Mouse (Mus musculus) neural tube, embryonic 14.5 days (tissue): ENCODE measurements around the gene Casc3. TPM values are rescaled to one million over a fixed set of nuclear protein-coding genes. Genes with fewer than 3 reads are reported as not detected.

Source experiments
- ATAC-seq: fragments of 200-750 bp; cut with Nextera tagmentation; 2 replicates; pipeline ENCODE4 v1.8.0; 2017; ENCODE audit warnings: low read depth, mild to moderate bottlenecking, moderate TSS enrichment, moderate library complexity
- H3K27ac ChIP-seq: fragments of 300-500 bp; sonication (generic); 2 replicates; pipeline ENCODE4 v1.5.1; 2014; ENCODE audit warnings: low read depth, mild to moderate bottlenecking, control low read depth, low read length, moderate library complexity, mixed read lengths
- H3K27me3 ChIP-seq: fragments of 300-500 bp; sonication (generic); 2 replicates; pipeline ENCODE4 v1.6.1; 2014; ENCODE audit warnings: low read length; ENCODE audit not compliant: control insufficient read depth, insufficient read depth
- H3K36me3 ChIP-seq: fragments of 300-500 bp; sonication (generic); 2 replicates; pipeline ENCODE4 v1.6.1; 2014; ENCODE audit warnings: low read length, mixed read lengths; ENCODE audit not compliant: control insufficient read depth, insufficient read depth
- H3K4me1 ChIP-seq: fragments of 300-500 bp; sonication (generic); 2 replicates; pipeline ENCODE4 v1.6.1; 2014; ENCODE audit warnings: low read length; ENCODE audit not compliant: control insufficient read depth, insufficient read depth
- H3K4me2 ChIP-seq: fragments of 300-500 bp; sonication (generic); 2 replicates; pipeline ENCODE4 v1.6.1; 2014; ENCODE audit warnings: mild to moderate bottlenecking, low read depth, low read length, control low read depth
- H3K4me3 ChIP-seq: fragments of 300-500 bp; sonication (generic); 2 replicates; pipeline ENCODE4 v1.5.1; 2014; ENCODE audit warnings: low read depth, low read length, control low read depth, mixed read lengths
- H3K9ac ChIP-seq: fragments of 300-500 bp; sonication (generic); replicated peaks from 2 replicates; pipeline ENCODE4 v1.6.1; 2014; ENCODE audit warnings: low read depth, mild to moderate bottlenecking, control low read depth, low read length, mixed read lengths
- H3K9me3 ChIP-seq: fragments of 300-500 bp; sonication (generic); 2 replicates; pipeline ENCODE4 v1.6.1; 2016; ENCODE audit warnings: low read length; ENCODE audit not compliant: control insufficient read depth
- WGBS: fragments of 180-500 bp; shearing (Covaris S2); extraction: QIAGEN DNeasy Blood & Tissue Kit; methylation state at CpG from one replicate; pipeline ENCODE4 v1.1.7; 2014; 5-methylcytosine and 5-hydroxymethylcytosine counted together
- polyA plus RNA-seq: library from polyadenylated mRNA; unstranded; fragments of >200 nt; fragmentation: Nextera tagmentation; extraction: Ambion mirVana; gene quantifications from 2 replicates; pipeline ENCODE4 v1.2.1, GENCODE M21; 2014

Casc3 gene
- polyA plus RNA-seq, 1 experiment from 2014 or later, result 47.9 TPM

- H3K27ac ChIP-seq, result peak overlapping the region; percentile 77
- no peak for ATAC-seq
- WGBS, result 9% methylated on average over 12 of the region's 12 CpGs
- H3K4me1 ChIP-seq, result peaks cover 33% of the 10 kb centered on the region; the same call in 1 of the 2 replicates
- no peak overlapping the region for H3K4me3 ChIP-seq
- no peak overlapping the region for H3K9ac ChIP-seq
- H3K4me2 ChIP-seq, result peak overlapping the region; percentile 38
- H3K9me3 ChIP-seq, result no peaks in the 10 kb centered on the region
- no peaks in the 10 kb centered on the region for H3K27me3 ChIP-seq
- no peaks in the 10 kb centered on the region; the same call in 1 of the 2 replicates for H3K36me3 ChIP-seq
Observed at GRCm38 (mm10) chr11:98785772-98786281, 18.9 kb upstream of the Casc3 start.

- Histone ChIP-seq H3K4me2 (peak overlapping the region; percentile 38), H3K4me1 (peaks cover 32% of the 10 kb centered on the region; the same call in 1 of the 2 replicates), H3K27me3 (no peaks in the 10 kb centered on the region), H3K9me3 (no peaks in the 10 kb centered on the region), H3K27ac (peak overlapping the region; percentile 77), H3K36me3 (no peaks in the 10 kb centered on the region; the same call in 1 of the 2 replicates), H3K4me3 (no peak overlapping the region), H3K9ac (no peak overlapping the region)
- peak; percentile 61 for ATAC-seq
- 3% methylated on average over 14 of the region's 15 CpGs for WGBS
Observed at GRCm38 (mm10) chr11:98786359-98787214, 18.1 kb upstream of the Casc3 start.

GRCm38 (mm10) chr11:98787229-98787628, 17.5 kb upstream of the Casc3 start:
- Histone ChIP-seq H3K4me1 (peaks cover 25% of the 10 kb centered on the region; the same call in 1 of the 2 replicates), H3K9me3 (no peaks in the 10 kb centered on the region), H3K27me3 (no peaks in the 10 kb centered on the region), H3K4me3 (no peak overlapping the region), H3K4me2 (no peak overlapping the region), H3K36me3 (no peaks in the 10 kb centered on the region; the same call in 1 of the 2 replicates), H3K9ac (no peak overlapping the region), H3K27ac (no peak overlapping the region)
- no peak for ATAC-seq
- 33% methylated on average over 7 of the region's 7 CpGs for WGBS

- Histone ChIP-seq H3K27ac (no peak overlapping the region), H3K36me3 (no peaks in the 10 kb centered on the region; the same call in 1 of the 2 replicates), H3K4me3 (no peak overlapping the region), H3K27me3 (no peaks in the 10 kb centered on the region), H3K4me2 (no peak overlapping the region), H3K9ac (no peak overlapping the region), H3K9me3 (no peaks in the 10 kb centered on the region), H3K4me1 (peaks cover 21% of the 10 kb centered on the region; the same call in 1 of the 2 replicates)
- 91% methylated on average over 1 of the region's 1 CpGs for WGBS
- ATAC-seq, result no peak
Observed at GRCm38 (mm10) chr11:98787691-98788090, 17.0 kb upstream of the Casc3 start.

- Histone ChIP-seq H3K9me3 (no peaks in the 10 kb centered on the region), H3K27ac (peak overlapping the region; percentile 12; the same call in 1 of the 2 replicates), H3K36me3 (no peaks in the 10 kb centered on the region; the same call in 1 of the 2 replicates), H3K4me2 (peak overlapping the region; percentile 78; the same call in 1 of the 2 replicates), H3K4me3 (no peak overlapping the region), H3K9ac (no peak overlapping the region), H3K4me1 (peaks cover 16% of the 10 kb centered on the region; the same call in 1 of the 2 replicates), H3K27me3 (no peaks in the 10 kb centered on the region)
- ATAC-seq, result no peak
- 92% methylated on average over 5 of the region's 5 CpGs for WGBS
Observed at GRCm38 (mm10) chr11:98788139-98788538, 16.6 kb upstream of the Casc3 start.

- WGBS, result 13% methylated on average over 18 of the region's 18 CpGs
- Histone ChIP-seq H3K27ac (peak overlapping the region; percentile 12; the same call in 1 of the 2 replicates), H3K4me1 (peaks cover 13% of the 10 kb centered on the region), H3K4me2 (peak overlapping the region; percentile 78), H3K4me3 (peak overlapping the region; percentile 29; the same call in 1 of the 2 replicates), H3K27me3 (no peaks in the 10 kb centered on the region), H3K9ac (no peak overlapping the region), H3K36me3 (no peaks in the 10 kb centered on the region), H3K9me3 (no peaks in the 10 kb centered on the region)
- peak; percentile 70; the same call in 1 of the 2 replicates for ATAC-seq
Observed at GRCm38 (mm10) chr11:98788550-98789218, 16.0 kb upstream of the Casc3 start.

- H3K9ac ChIP-seq, result 0 out of 2 replicates have a peak overlapping the region, but pooled peaks have one; percentile 37
- peak; percentile 23; the same call in 1 of the 2 replicates for ATAC-seq
- 2% methylated on average over 25 of the region's 25 CpGs for WGBS
- H3K4me1 ChIP-seq, result peaks cover 15% of the 10 kb centered on the region
- H3K9me3 ChIP-seq, result no peaks in the 10 kb centered on the region
- no peaks in the 10 kb centered on the region for H3K36me3 ChIP-seq
- peak overlapping the region; percentile 29 for H3K4me3 ChIP-seq
- no peak overlapping the region for H3K27ac ChIP-seq
- peak overlapping the region; percentile 78 for H3K4me2 ChIP-seq
- H3K27me3 ChIP-seq, result no peaks in the 10 kb centered on the region
Observed at GRCm38 (mm10) chr11:98789219-98789807, 15.4 kb upstream of the Casc3 start.

- Histone ChIP-seq H3K27ac (no peak overlapping the region), H3K9ac (no peak overlapping the region), H3K4me2 (peak overlapping the region; percentile 78), H3K9me3 (no peaks in the 10 kb centered on the region), H3K27me3 (no peaks in the 10 kb centered on the region), H3K4me1 (peaks cover 15% of the 10 kb centered on the region), H3K4me3 (no peak overlapping the region; the same call in 1 of the 2 replicates), H3K36me3 (no peaks in the 10 kb centered on the region)
- WGBS, result 46% methylated on average over 5 of the region's 5 CpGs
- ATAC-seq, result no peak
Observed at GRCm38 (mm10) chr11:98789824-98790223, 14.9 kb upstream of the Casc3 start.
